Mouse (Mus musculus) liver, embryonic 11.5 days (tissue): Measurements from ENCODE around the gene Slc43a1. TPM values are rescaled to one million over a fixed set of nuclear protein-coding genes. Genes with fewer than 3 reads are reported as not detected.

Experiments used
- ATAC-seq: fragments of 200-750 bp; cut with Nextera tagmentation; replicated peaks from 2 replicates; pipeline ENCODE4 v1.8.0; 2017; ENCODE audit warnings: moderate number of reproducible peaks, mild to moderate bottlenecking, moderate TSS enrichment, moderate library complexity; ENCODE audit not compliant: low FRiP score
- DNase-seq: peaks from one replicate; pipeline ENCODE4 v3.0.0-alpha.2; 2017; ENCODE audit warnings: low spot score
- H3K27ac ChIP-seq: fragments of 300-500 bp; sonication (generic); 2 replicates; pipeline ENCODE4 v1.5.1; 2014; ENCODE audit warnings: mild to moderate bottlenecking, low read depth, low read length, control low read depth
- H3K27me3 ChIP-seq: fragments of 300-500 bp; sonication (generic); replicated peaks from 2 replicates; pipeline ENCODE4 v1.6.1; 2014; ENCODE audit warnings: low read length, mixed read lengths; ENCODE audit not compliant: control insufficient read depth, insufficient read depth
- H3K36me3 ChIP-seq: fragments of 300-500 bp; sonication (generic); 2 replicates; pipeline ENCODE4 v1.6.1; 2014; ENCODE audit warnings: mild to moderate bottlenecking, low read length, moderate library complexity, mixed read lengths; ENCODE audit not compliant: control insufficient read depth, insufficient read depth
- H3K4me1 ChIP-seq: fragments of 300-500 bp; sonication (generic); replicated peaks from 2 replicates; pipeline ENCODE4 v1.6.1; 2014; ENCODE audit warnings: low read length, mixed read lengths; ENCODE audit not compliant: control insufficient read depth, insufficient read depth
- H3K4me2 ChIP-seq: fragments of 300-500 bp; sonication (generic); 2 replicates; pipeline ENCODE4 v1.6.1; 2014; ENCODE audit warnings: mild to moderate bottlenecking, control low read depth, moderate library complexity
- H3K4me3 ChIP-seq: fragments of 300-500 bp; sonication (generic); 2 replicates; pipeline ENCODE4 v1.5.1; 2014; ENCODE audit warnings: low read depth, low read length, control low read depth
- H3K9ac ChIP-seq: fragments of 300-500 bp; sonication (generic); 2 replicates; pipeline ENCODE4 v1.6.1; 2014; ENCODE audit warnings: low read depth, low read length, control low read depth
- H3K9me3 ChIP-seq: fragments of 300-500 bp; sonication (generic); 2 replicates; pipeline ENCODE4 v1.6.1; 2016; ENCODE audit warnings: low read length, inconsistent platforms, mixed read lengths; ENCODE audit not compliant: control insufficient read depth
- WGBS: fragments of 180-500 bp; shearing (Covaris S2); extraction: QIAGEN DNeasy Blood & Tissue Kit; methylation state at CpG from one replicate; pipeline ENCODE4 v1.1.7; 2014; 5-methylcytosine and 5-hydroxymethylcytosine counted together
- polyA plus RNA-seq: library from polyadenylated mRNA; unstranded; fragments of >200 nt; fragmentation: Nextera tagmentation; extraction: Ambion mirVana; gene quantifications from 2 replicates; pipeline ENCODE4 v1.2.1, GENCODE M21; 2014

Slc43a1 gene
- polyA plus RNA-seq, 1 experiment from 2014 or later: 83.2 TPM

- Histone ChIP-seq H3K36me3 (peaks cover 35% of the 10 kb centered on the region), H3K4me3 (no peak overlapping the region), H3K9ac (0 out of 2 replicates have a peak overlapping the region, but pooled peaks have one; percentile 5), H3K9me3 (no peaks in the 10 kb centered on the region), H3K4me1 (peaks cover 2% of the 10 kb centered on the region; the same call in 1 of the 2 replicates), H3K27ac (0 out of 2 replicates have a peak overlapping the region, but pooled peaks have one; percentile 64), H3K4me2 (no peak overlapping the region), H3K27me3 (no peaks in the 10 kb centered on the region)
- ATAC-seq (peak; percentile 77), DNase-seq (peak; percentile 61)
- 47% methylated on average over 23 of the region's 23 CpGs for WGBS
Measured at GRCm38 (mm10) chr2:84851130-84852040, 12.7 kb downstream of the Slc43a1 start.

- Histone ChIP-seq H3K9ac (no peak overlapping the region), H3K4me3 (no peak overlapping the region), H3K36me3 (peaks cover 52% of the 10 kb centered on the region), H3K4me2 (no peak overlapping the region), H3K27me3 (no peaks in the 10 kb centered on the region), H3K4me1 (0 out of 2 replicates have a peak, but pooled peaks cover 2% of the 10 kb centered on the region), H3K27ac (no peak overlapping the region), H3K9me3 (no peaks in the 10 kb centered on the region)
- DNase-seq (no peak), ATAC-seq (peak; percentile 29; the same call in 1 of the 2 replicates)
- 73% methylated on average over 2 of the region's 2 CpGs for WGBS
Measured at GRCm38 (mm10) chr2:84855732-84856131, 17.1 kb downstream of the Slc43a1 start.

- 92% methylated on average over 1 of the region's 1 CpGs for WGBS
- no peak for ATAC-seq
Measured at GRCm38 (mm10) chr2:84858551-84858950, 19.9 kb downstream of the Slc43a1 start.

GRCm38 (mm10) chr2:84859991-84860780 lies 21.5 kb downstream of the Slc43a1 start:
- ATAC-seq (no peak), DNase-seq (no peak)
- H3K9me3 ChIP-seq: no peaks in the 10 kb centered on the region
- peaks cover 57% of the 10 kb centered on the region for H3K36me3 ChIP-seq
- H3K27me3 ChIP-seq: no peaks in the 10 kb centered on the region
- H3K9ac ChIP-seq: no peak overlapping the region
- 90% methylated on average over 7 of the region's 7 CpGs for WGBS
- no peak overlapping the region for H3K4me2 ChIP-seq
- no peak overlapping the region for H3K4me3 ChIP-seq
- H3K27ac ChIP-seq: no peak overlapping the region
- H3K4me1 ChIP-seq: no peaks in the 10 kb centered on the region

More at GRCm38 (mm10) chr2:84858551-84858950, 19.9 kb downstream of the Slc43a1 start:
- H3K9ac ChIP-seq: no peak overlapping the region
- DNase-seq: no peak
- no peak overlapping the region for H3K4me2 ChIP-seq
- peaks cover 66% of the 10 kb centered on the region for H3K36me3 ChIP-seq
- no peaks in the 10 kb centered on the region for H3K4me1 ChIP-seq
- no peak overlapping the region for H3K27ac ChIP-seq
- H3K27me3 ChIP-seq: no peaks in the 10 kb centered on the region
- no peaks in the 10 kb centered on the region for H3K9me3 ChIP-seq
- no peak overlapping the region for H3K4me3 ChIP-seq

- no peak for ATAC-seq
- Histone ChIP-seq H3K4me2 (no peak overlapping the region), H3K9ac (no peak overlapping the region), H3K4me1 (peaks cover 7% of the 10 kb centered on the region; the same call in 1 of the 2 replicates), H3K4me3 (no peak overlapping the region), H3K27me3 (peaks cover 6% of the 10 kb centered on the region), H3K36me3 (peaks cover 56% of the 10 kb centered on the region), H3K27ac (no peak overlapping the region), H3K9me3 (no peaks in the 10 kb centered on the region)
- no peak for DNase-seq
- WGBS: 60% methylated on average over 3 of the region's 3 CpGs
Measured at GRCm38 (mm10) chr2:84861430-84861829, 22.8 kb downstream of the Slc43a1 start.

GRCm38 (mm10) chr2:84862231-84862630 lies 23.6 kb downstream of the Slc43a1 start:
- H3K9me3 ChIP-seq: no peaks in the 10 kb centered on the region
- peaks cover 11% of the 10 kb centered on the region for H3K4me1 ChIP-seq
- ATAC-seq (no peak), DNase-seq (no peak)
- H3K36me3 ChIP-seq: peaks cover 49% of the 10 kb centered on the region
- H3K9ac ChIP-seq: no peak overlapping the region
- no peak overlapping the region for H3K4me2 ChIP-seq
- no peak overlapping the region for H3K4me3 ChIP-seq
- 64% methylated on average over 3 of the region's 3 CpGs for WGBS
- H3K27me3 ChIP-seq: peaks cover 14% of the 10 kb centered on the region
- H3K27ac ChIP-seq: no peak overlapping the region

DNA sequence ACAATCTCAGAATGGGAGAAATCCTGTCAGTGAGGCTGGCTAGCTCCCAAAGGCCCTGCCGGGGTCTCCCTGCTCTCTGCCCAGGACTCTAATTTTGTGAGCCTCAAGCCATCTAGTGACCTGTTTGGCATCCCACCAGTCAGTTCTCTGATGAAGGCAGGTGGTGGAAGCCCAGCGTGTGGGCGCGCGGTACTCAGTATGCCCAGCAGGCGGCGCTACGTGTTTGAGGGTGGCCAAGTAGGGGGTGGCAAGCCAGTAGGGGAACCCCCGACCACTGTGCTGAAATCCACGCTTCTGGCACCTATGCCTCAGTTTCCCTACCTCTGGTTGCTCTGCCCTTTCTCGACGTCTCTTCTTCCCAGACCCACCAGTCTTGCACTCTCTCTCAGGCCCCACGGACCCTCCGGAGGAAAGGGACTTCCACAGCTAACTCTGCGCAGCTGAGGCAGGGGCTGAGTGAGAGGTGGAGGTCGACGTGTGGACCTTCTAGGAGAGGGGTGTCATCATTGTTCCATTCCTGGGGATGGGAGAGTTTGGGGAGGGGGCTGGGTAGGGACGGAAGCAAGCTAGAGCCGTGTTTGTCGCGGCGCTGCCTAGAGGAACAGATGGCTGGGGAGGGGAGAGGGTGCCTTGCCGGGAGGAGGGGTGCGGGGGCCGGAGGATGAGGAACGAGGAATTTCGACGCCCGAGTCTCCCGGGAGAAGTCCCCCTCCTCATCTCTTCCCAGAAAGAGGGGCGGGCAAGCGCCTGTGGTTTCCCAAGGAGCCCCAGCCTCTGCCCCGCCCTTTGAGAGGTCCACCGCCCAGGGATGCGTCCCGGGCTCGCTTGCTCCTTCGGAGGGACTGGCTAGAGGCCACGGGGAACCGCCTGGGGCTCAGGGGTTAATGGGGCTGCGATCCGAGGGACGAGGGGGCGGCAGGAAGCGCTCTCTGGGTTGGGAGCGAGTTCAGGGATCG lies 27.2 kb downstream of the Slc43a1 start:
- H3K36me3 ChIP-seq: peaks cover 17% of the 10 kb centered on the region
- H3K9ac ChIP-seq: no peak overlapping the region; the same call in 1 of the 2 replicates
- peak overlapping the region; percentile 65 for H3K4me2 ChIP-seq
- DNase-seq (peak; percentile 73), ATAC-seq (peak; percentile 41)
- 1% methylated on average over 47 of the region's 47 CpGs for WGBS
- no peaks in the 10 kb centered on the region for H3K9me3 ChIP-seq
- peaks cover 11% of the 10 kb centered on the region for H3K4me1 ChIP-seq
- no peak overlapping the region for H3K27ac ChIP-seq
- peaks cover 44% of the 10 kb centered on the region for H3K27me3 ChIP-seq
- peak overlapping the region; percentile 31 for H3K4me3 ChIP-seq

DNA sequence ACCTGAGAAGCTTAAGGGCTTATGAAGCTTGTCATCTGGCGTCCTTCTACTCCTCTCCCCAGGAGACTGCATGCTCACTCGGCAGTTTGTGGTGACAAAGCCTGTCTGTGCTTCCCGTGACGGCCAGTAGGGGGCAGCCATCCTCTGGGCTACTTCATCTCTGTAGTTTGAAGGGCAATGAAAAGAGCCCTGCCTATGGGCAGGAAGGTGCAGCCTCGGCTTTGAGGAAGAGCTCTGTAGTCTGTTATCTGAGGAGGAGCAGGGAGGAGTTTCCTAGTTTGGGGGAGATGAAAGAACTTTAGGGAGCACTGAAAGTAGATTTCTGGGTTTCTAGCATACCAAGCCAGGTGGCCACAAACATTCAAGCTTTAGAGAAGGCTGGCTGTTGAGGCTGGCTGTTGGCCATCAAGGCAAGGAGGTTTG lies 29.9 kb downstream of the Slc43a1 start:
- Histone ChIP-seq H3K4me3 (no peak overlapping the region), H3K9me3 (no peaks in the 10 kb centered on the region), H3K4me1 (peaks cover 16% of the 10 kb centered on the region), H3K27ac (no peak overlapping the region), H3K4me2 (no peak overlapping the region), H3K36me3 (no peaks in the 10 kb centered on the region), H3K9ac (no peak overlapping the region), H3K27me3 (peaks cover 71% of the 10 kb centered on the region)
- peak; percentile 75 for DNase-seq
- WGBS: 5% methylated on average over 5 of the region's 5 CpGs
- peak; percentile 43 for ATAC-seq
